Mouse (Mus musculus) Muller cell, postnatal 12 days (primary cell): ENCODE data around the gene Olfr57.
"Not testable (repeated sequence)": the region's sequence is repeated elsewhere in the genome, so short reads cannot be mapped to it uniquely, and the experiment has no call there.

Experiments
- DNase-seq: peaks from one replicate; pipeline ENCODE4 v3.0.0-alpha.2; 2015; ENCODE audit errors: inconsistent ontology term

Olfr57 gene

GRCm38 (mm10) chr10:79028441-79028840 is at the start of gene Olfr57:
Gene Olfr57 (plus strand): TSS chr10:79028741.
- DNase-seq, result no peak

GRCm38 (mm10) chr10:78980750-78981149 is 47.8 kb upstream of the Olfr57 start, which contains the start of gene Olfr1352:
Gene Olfr1352 (plus strand): TSS chr10:78981050.
- DNase-seq, result no peak

- no peak for DNase-seq
These were observed 16.4 kb upstream of the Olfr57 start, which contains the start of gene Olfr1351 for GRCm38 (mm10) chr10:79012172-79012571. Gene Olfr1351 (plus strand): TSS chr10:79012472.

- DNase-seq, result not testable (repeated sequence)
These were observed 13.9 kb downstream of the Olfr57 start for GRCm38 (mm10) chr10:79042457-79042856.

GRCm38 (mm10) chr10:79057370-79057769 is 28.8 kb downstream of the Olfr57 start:
- not testable (repeated sequence) for DNase-seq
